ENCODE assay signal across 14 mouse cellular contexts in genomic region chr15:103334194-103334593, GRCm38 (mm10). TPM values are rescaled to one million over a fixed set of nuclear protein-coding genes. Genes with fewer than 3 reads are reported as not detected.
DNase-seq lines count a peak whose midpoint lies in the region; ATAC-seq and TF ChIP-seq lines count a peak whose summit lies in the region.
"Had no signal": no experiment of that assay in that cellular context is flagged by ENCODE, and none has a peak within 500 bp of the region (broad histone marks: within the 10 kb centered on the region; RNA-seq: fewer than 3 reads in every experiment).

No protein-coding gene starts in this region.

- WGBS in kidney, embryonic 14.5 days = 12% methylated on average over 2 of the region's 2 CpGs
- WGBS in limb, embryonic 10.5 days = 0% methylated on average over 2 of the region's 2 CpGs
- WGBS in midbrain, embryonic 14.5 days = 7% methylated on average over 2 of the region's 2 CpGs
- 39% methylated on average over 2 of the region's 2 CpGs for WGBS in lung, postnatal 0 days

- no peak overlapping the region for H3K4me2 ChIP-seq in kidney, embryonic 14.5 days (replicated peaks; ENCODE audit: low read depth, low read length)
- 0 out of 2 replicates have a peak overlapping the region, but pooled peaks have one; percentile 17 for H3K4me2 ChIP-seq in midbrain, embryonic 14.5 days (ENCODE audit: low read length)
- H3K4me2 ChIP-seq in lung, postnatal 0 days (replicated peaks; ENCODE audit: low read depth, low read length) = no peak overlapping the region
- H3K4me2 ChIP-seq: heart, embryonic 13.5 days; lung, embryonic 14.5 days had no signal

- H3K4me1 ChIP-seq in kidney, embryonic 14.5 days (ENCODE audit: control insufficient read depth, insufficient read depth, low read length) = peaks cover 15% of the 10 kb centered on the region; the same call in 1 of the 2 replicates
- peaks cover 4% of the 10 kb centered on the region for H3K4me1 ChIP-seq in cortical plate, adult 2 months (ENCODE audit: control insufficient read depth, insufficient read depth, low read length)
- H3K4me1 ChIP-seq in limb, embryonic 10.5 days = peaks cover 62% of the 10 kb centered on the region
- H3K4me1 ChIP-seq in midbrain, embryonic 14.5 days (ENCODE audit: control insufficient read depth, insufficient read depth, low read length) = peaks cover 21% of the 10 kb centered on the region
- no peaks in the 10 kb centered on the region for H3K4me1 ChIP-seq in lung, postnatal 0 days (ENCODE audit: insufficient read depth, low read depth, low read length)

- no peaks in the 10 kb centered on the region for H3K9me3 ChIP-seq in kidney, embryonic 14.5 days (ENCODE audit: control insufficient read depth, low read length)
- no peaks in the 10 kb centered on the region for H3K9me3 ChIP-seq in limb, embryonic 10.5 days (replicated peaks)
- H3K9me3 ChIP-seq in midbrain, embryonic 14.5 days (ENCODE audit: control insufficient read depth, low read length) = no peaks in the 10 kb centered on the region
- H3K9me3 ChIP-seq in lung, postnatal 0 days (ENCODE audit: low read length) = no peaks in the 10 kb centered on the region
- H3K9me3 ChIP-seq: heart, embryonic 13.5 days had no signal

- no peaks in the 10 kb centered on the region for H3K36me3 ChIP-seq in kidney, embryonic 14.5 days (ENCODE audit: control insufficient read depth, insufficient read depth, low read length)
- H3K36me3 ChIP-seq in limb, embryonic 10.5 days = no peaks in the 10 kb centered on the region
- no peaks in the 10 kb centered on the region for H3K36me3 ChIP-seq in midbrain, embryonic 14.5 days (ENCODE audit: control insufficient read depth, insufficient read depth, low read length)
- no peaks in the 10 kb centered on the region for H3K36me3 ChIP-seq in lung, postnatal 0 days (ENCODE audit: insufficient read depth, low read length)
- H3K36me3 ChIP-seq: heart, embryonic 13.5 days had no signal

- no peak for TF ChIP-seq POLR2A in cortical plate, adult 2 months (IDR thresholded peaks at IDR 0.05; ENCODE audit: extremely low read depth, insufficient read depth, low read length)

- peak; percentile 7; the same call in 1 of the 2 replicates for ATAC-seq in kidney, embryonic 14.5 days (ENCODE audit: low FRiP score, low TSS enrichment)
- peak; percentile 50 for ATAC-seq in midbrain, embryonic 14.5 days (ENCODE audit: low FRiP score, low TSS enrichment)
- ATAC-seq in lung, postnatal 0 days = no peak
- ATAC-seq: CD4-positive, CD25-positive, alpha-beta regulatory T cell, adult 4 months had no signal

- no peak overlapping the region for H3K4me3 ChIP-seq in kidney, embryonic 14.5 days (ENCODE audit: low read length)
- no peak overlapping the region for H3K4me3 ChIP-seq in cortical plate, adult 2 months (ENCODE audit: insufficient read depth, low read length)
- H3K4me3 ChIP-seq in limb, embryonic 10.5 days = peak overlapping the region; percentile 27
- H3K4me3 ChIP-seq in midbrain, embryonic 14.5 days (replicated peaks; ENCODE audit: low read depth, low read length) = no peak overlapping the region
- no peak overlapping the region for H3K4me3 ChIP-seq in lung, postnatal 0 days (ENCODE audit: low read depth, low read length)
- H3K4me3 ChIP-seq: heart, embryonic 13.5 days had no signal

- no peak overlapping the region for H3K9ac ChIP-seq in kidney, embryonic 14.5 days (ENCODE audit: low read depth, low read length)
- H3K9ac ChIP-seq in midbrain, embryonic 14.5 days (replicated peaks; ENCODE audit: low read length) = no peak overlapping the region
- no peak overlapping the region for H3K9ac ChIP-seq in lung, postnatal 0 days (replicated peaks; ENCODE audit: low read depth)
- H3K9ac ChIP-seq: heart, embryonic 13.5 days; lung, embryonic 14.5 days had no signal

- no peak overlapping the region for H3K27ac ChIP-seq in kidney, embryonic 14.5 days (ENCODE audit: low read depth, low read length)
- H3K27ac ChIP-seq in cortical plate, adult 2 months (ENCODE audit: insufficient read depth, low read length) = peak overlapping the region; percentile 43; the same call in 1 of the 2 replicates
- H3K27ac ChIP-seq in limb, embryonic 10.5 days = peak overlapping the region; percentile 81
- H3K27ac ChIP-seq in midbrain, embryonic 14.5 days (replicated peaks; ENCODE audit: low read depth, low read length) = 0 out of 2 replicates have a peak overlapping the region, but pooled peaks have one; percentile 1
- H3K27ac ChIP-seq in lung, postnatal 0 days (ENCODE audit: low read length) = no peak overlapping the region
- H3K27ac ChIP-seq: heart, embryonic 13.5 days had no signal

- TF ChIP-seq CTCF in cortical plate, adult 2 months (IDR thresholded peaks at IDR 0.05; ENCODE audit: extremely low read depth, insufficient read depth, low read length) = no peak
- no peak for TF ChIP-seq CTCF in lung, postnatal 0 days (IDR thresholded peaks at IDR 0.05)

- peaks cover 5% of the 10 kb centered on the region; the same call in 1 of the 2 replicates for H3K27me3 ChIP-seq in kidney, embryonic 14.5 days (ENCODE audit: control insufficient read depth, insufficient read depth, low read length)
- H3K27me3 ChIP-seq in limb, embryonic 10.5 days (ENCODE audit: low read depth, poor library complexity, severe bottlenecking) = peaks cover 22% of the 10 kb centered on the region
- no peaks in the 10 kb centered on the region for H3K27me3 ChIP-seq in midbrain, embryonic 14.5 days (ENCODE audit: control insufficient read depth, insufficient read depth, low read length)
- peaks cover 8% of the 10 kb centered on the region; the same call in 1 of the 2 replicates for H3K27me3 ChIP-seq in lung, postnatal 0 days (replicated peaks; ENCODE audit: insufficient read depth, low read length)

- DNase-seq in kidney, adult 8-10 months = no peak
- DNase-seq in limb, embryonic 10.5 days (ENCODE audit: low spot score) = no peak
- peak; percentile 70 for DNase-seq in midbrain, embryonic 14.5 days
- DNase-seq in urinary bladder, adult 18-20 months (ENCODE audit: low spot score in 2 of 2) = no peak
- DNase-seq in heart, adult 8-10 months (ENCODE audit: low spot score) = no peak
- no peak for DNase-seq in lung, postnatal 0 days (ENCODE audit: low spot score)
- DNase-seq: kidney, adult 2 months; lung, embryonic 14.5 days had no signal

- TF ChIP-seq EP300 in lung, postnatal 0 days (IDR thresholded peaks at IDR 0.05) = no peak

RNA-seq across cellular contexts. Expression of gene Zfp385a, which starts 5.7 kb away (rescaled TPM):
- 12.3 and 18.2 TPM in 2 replicates for polyA plus RNA-seq in kidney, embryonic 14.5 days (2014; fragmentation: Nextera tagmentation; extraction: Ambion mirVana)
- polyA plus RNA-seq in cortical plate, adult 2 months (2012; rRNA removed) = 42.3 and 45.2 TPM in 2 replicates
- polyA plus RNA-seq in limb, embryonic 10.5 days (2016; fragmentation: Nextera tagmentation; extraction: Ambion mirVana) = 22.1 and 22.8 TPM in 2 replicates
- polyA plus RNA-seq in midbrain, embryonic 14.5 days (2014; fragmentation: Nextera tagmentation; extraction: Ambion mirVana) = 18.3 and 20.9 TPM in 2 replicates
- 1 to 10 TPM; 6.7 to 9.5 (median 8.8) TPM for total RNA-seq in heart, adult 8-10 months (2022)
- polyA plus RNA-seq in lung, postnatal 0 days (2015; fragmentation: Nextera tagmentation; extraction: Ambion mirVana) = 5.0 and 6.5 TPM in 2 replicates
- polyA plus RNA-seq: CD4-positive, CD25-positive, alpha-beta regulatory T cell, adult 4 months had no signal

RNA-seq across cellular contexts. Expression of gene Gpr84, which starts 23.8 kb away (rescaled TPM):
- 0.47 and 0.69 TPM in 2 replicates for polyA plus RNA-seq in kidney, embryonic 14.5 days (2014; fragmentation: Nextera tagmentation; extraction: Ambion mirVana)
- polyA plus RNA-seq in cortical plate, adult 2 months (2012; rRNA removed) = 0.98 and 1.2 TPM in 2 replicates
- 0.28 and 0.30 TPM in 2 replicates for polyA plus RNA-seq in limb, embryonic 10.5 days (2016; fragmentation: Nextera tagmentation; extraction: Ambion mirVana)
- polyA plus RNA-seq in midbrain, embryonic 14.5 days (2014; fragmentation: Nextera tagmentation; extraction: Ambion mirVana) = 0.16 and 0.26 TPM in 2 replicates
- not detected for total RNA-seq in heart, adult 8-10 months (2022)
- 0.67 and 2.2 TPM in 2 replicates for polyA plus RNA-seq in lung, postnatal 0 days (2015; fragmentation: Nextera tagmentation; extraction: Ambion mirVana)
- total RNA-seq: common myeloid progenitor, adult 5-6 weeks; neutrophil, adult 5-6 weeks had no signal
- polyA plus RNA-seq: CD4-positive, CD25-positive, alpha-beta regulatory T cell, adult 4 months; lung, embryonic 14.5 days had no signal

RNA-seq across cellular contexts. Expression of gene Itga5, which starts 32.4 kb away (rescaled TPM):
- polyA plus RNA-seq in kidney, embryonic 14.5 days (2014; fragmentation: Nextera tagmentation; extraction: Ambion mirVana) = 19.6 and 37.4 TPM in 2 replicates
- polyA plus RNA-seq in cortical plate, adult 2 months (2012; rRNA removed) = 2.4 and 3.8 TPM in 2 replicates
- polyA plus RNA-seq in limb, embryonic 10.5 days (2016; fragmentation: Nextera tagmentation; extraction: Ambion mirVana) = 33.5 and 36.6 TPM in 2 replicates
- 3.5 and 6.4 TPM in 2 replicates for polyA plus RNA-seq in midbrain, embryonic 14.5 days (2014; fragmentation: Nextera tagmentation; extraction: Ambion mirVana)
- total RNA-seq in heart, adult 8-10 months (2022) = 10 to 100 TPM; 27.8 to 40.2 (median 33.7) TPM
- 30.0 and 31.2 TPM in 2 replicates for polyA plus RNA-seq in lung, postnatal 0 days (2015; fragmentation: Nextera tagmentation; extraction: Ambion mirVana)

Comparison
In these comparisons a context has a peak if more than half of its experiments do, and no peak if none do; other contexts are left out.
1. H3K27ac ChIP-seq: peak in cortical plate, adult 2 months (single experiment), limb, embryonic 10.5 days (single experiment) and midbrain, embryonic 14.5 days (single experiment); none in kidney, embryonic 14.5 days (single experiment) and lung, postnatal 0 days (single experiment).